Mouse (Mus musculus) stomach, embryonic 16.5 days (tissue): Measurements from ENCODE around the gene Usp48. TPM values are rescaled to one million over a fixed set of nuclear protein-coding genes. Genes with fewer than 3 reads are reported as not detected.

Experiments
- ATAC-seq: fragments of 200-750 bp; cut with Nextera tagmentation; 2 replicates; pipeline ENCODE4 v1.8.0; 2017; ENCODE audit warnings: moderate number of reproducible peaks, moderate TSS enrichment; ENCODE audit not compliant: insufficient read depth, low FRiP score
- H3K27ac ChIP-seq: fragments of 300-500 bp; sonication (generic); 2 replicates; pipeline ENCODE4 v1.5.1; 2014; ENCODE audit warnings: low read length
- H3K27me3 ChIP-seq: fragments of 300-500 bp; sonication (generic); 2 replicates; pipeline ENCODE4 v1.6.1; 2014; ENCODE audit warnings: low read length, control low read depth, mixed read lengths; ENCODE audit not compliant: control insufficient read depth, insufficient read depth
- H3K36me3 ChIP-seq: fragments of 300-500 bp; sonication (generic); 2 replicates; pipeline ENCODE4 v1.6.1; 2014; ENCODE audit warnings: low read length; ENCODE audit not compliant: control insufficient read depth, insufficient read depth
- H3K4me1 ChIP-seq: fragments of 300-500 bp; sonication (generic); 2 replicates; pipeline ENCODE4 v1.6.1; 2014; ENCODE audit warnings: low read length, control low read depth, mixed read lengths; ENCODE audit not compliant: control insufficient read depth, insufficient read depth
- H3K4me2 ChIP-seq: fragments of 300-500 bp; sonication (generic); 2 replicates; pipeline ENCODE4 v1.6.1; 2014; ENCODE audit warnings: low read depth, low read length, mixed read lengths
- H3K4me3 ChIP-seq: fragments of 300-500 bp; sonication (generic); replicated peaks from 2 replicates; pipeline ENCODE4 v1.5.1; 2014; ENCODE audit warnings: mild to moderate bottlenecking, low read length
- H3K9ac ChIP-seq: fragments of 300-500 bp; sonication (generic); 2 replicates; pipeline ENCODE4 v1.6.1; 2014; ENCODE audit warnings: low read length
- H3K9me3 ChIP-seq: fragments of 300-500 bp; sonication (generic); replicated peaks from 2 replicates; pipeline ENCODE4 v1.6.1; 2016; ENCODE audit warnings: low read length, control low read depth; ENCODE audit not compliant: control insufficient read depth
- WGBS: fragments of 180-500 bp; shearing (Covaris S2); extraction: QIAGEN DNeasy Blood & Tissue Kit; methylation state at CpG from one replicate; pipeline ENCODE4 v1.1.7; 2014; 5-methylcytosine and 5-hydroxymethylcytosine counted together
- polyA plus RNA-seq: library from polyadenylated mRNA; unstranded; fragments of >200 nt; fragmentation: Nextera tagmentation; extraction: Ambion mirVana; gene quantifications from 2 replicates; pipeline ENCODE4 v1.2.1, GENCODE M21; 2015

Gene Usp48
- polyA plus RNA-seq, 1 experiment from 2014 or later: 58.3 TPM

- Histone ChIP-seq H3K9me3 (no peaks in the 10 kb centered on the region), H3K4me3 (no peak overlapping the region), H3K27ac (no peak overlapping the region), H3K27me3 (no peaks in the 10 kb centered on the region), H3K4me1 (no peaks in the 10 kb centered on the region), H3K4me2 (no peak overlapping the region), H3K9ac (no peak overlapping the region), H3K36me3 (no peaks in the 10 kb centered on the region)
- ATAC-seq: no peak
- 63% methylated on average over 13 of the region's 13 CpGs for WGBS
Measured at GRCm38 (mm10) chr4:137671711-137672500, 78.4 kb downstream of the Usp48 start.

- peaks cover 2% of the 10 kb centered on the region; the same call in 1 of the 2 replicates for H3K27me3 ChIP-seq
- H3K36me3 ChIP-seq: no peaks in the 10 kb centered on the region
- no peak for ATAC-seq
- no peak overlapping the region for H3K4me3 ChIP-seq
- H3K27ac ChIP-seq: no peak overlapping the region
- H3K4me1 ChIP-seq: no peaks in the 10 kb centered on the region
- no peak overlapping the region for H3K4me2 ChIP-seq
- 71% methylated on average over 7 of the region's 7 CpGs for WGBS
- H3K9me3 ChIP-seq: no peaks in the 10 kb centered on the region
- no peak overlapping the region for H3K9ac ChIP-seq
Measured at GRCm38 (mm10) chr4:137675566-137675965, 82.0 kb downstream of the Usp48 start.

GRCm38 (mm10) chr4:137676057-137676456, 82.5 kb downstream of the Usp48 start:
- WGBS: 6% methylated on average over 11 of the region's 11 CpGs
- Histone ChIP-seq H3K4me1 (peaks cover 2% of the 10 kb centered on the region; the same call in 1 of the 2 replicates), H3K27me3 (peaks cover 6% of the 10 kb centered on the region; the same call in 1 of the 2 replicates), H3K4me3 (no peak overlapping the region), H3K27ac (no peak overlapping the region), H3K9ac (no peak overlapping the region), H3K4me2 (no peak overlapping the region), H3K9me3 (no peaks in the 10 kb centered on the region), H3K36me3 (no peaks in the 10 kb centered on the region)
- peak; percentile 15; the same call in 1 of the 2 replicates for ATAC-seq

- Histone ChIP-seq H3K27me3 (peaks cover 14% of the 10 kb centered on the region; the same call in 1 of the 2 replicates), H3K4me3 (no peak overlapping the region), H3K4me1 (peaks cover 11% of the 10 kb centered on the region), H3K27ac (no peak overlapping the region), H3K9ac (no peak overlapping the region), H3K9me3 (no peaks in the 10 kb centered on the region), H3K36me3 (no peaks in the 10 kb centered on the region), H3K4me2 (no peak overlapping the region)
- no peak for ATAC-seq
- WGBS: 63% methylated on average over 13 of the region's 13 CpGs
Measured at GRCm38 (mm10) chr4:137676700-137677484, 83.3 kb downstream of the Usp48 start.

- no peaks in the 10 kb centered on the region for H3K36me3 ChIP-seq
- H3K27me3 ChIP-seq: peaks cover 16% of the 10 kb centered on the region
- peaks cover 12% of the 10 kb centered on the region for H3K4me1 ChIP-seq
- WGBS: 72% methylated on average over 5 of the region's 5 CpGs
- no peak overlapping the region for H3K27ac ChIP-seq
- no peak overlapping the region for H3K4me3 ChIP-seq
- no peak overlapping the region for H3K4me2 ChIP-seq
- H3K9ac ChIP-seq: no peak overlapping the region
- no peak for ATAC-seq
- no peaks in the 10 kb centered on the region for H3K9me3 ChIP-seq
Measured at GRCm38 (mm10) chr4:137677906-137678305, 84.4 kb downstream of the Usp48 start.

- 67% methylated on average over 9 of the region's 9 CpGs for WGBS
- Histone ChIP-seq H3K4me1 (peaks cover 12% of the 10 kb centered on the region), H3K27me3 (peaks cover 16% of the 10 kb centered on the region), H3K27ac (no peak overlapping the region), H3K4me3 (no peak overlapping the region), H3K36me3 (no peaks in the 10 kb centered on the region), H3K4me2 (no peak overlapping the region), H3K9me3 (no peaks in the 10 kb centered on the region), H3K9ac (no peak overlapping the region)
- ATAC-seq: no peak
Measured at GRCm38 (mm10) chr4:137678568-137678967, 85.0 kb downstream of the Usp48 start.

- H3K27ac ChIP-seq: no peak overlapping the region
- WGBS: 86% methylated on average over 2 of the region's 2 CpGs
- H3K27me3 ChIP-seq: peaks cover 16% of the 10 kb centered on the region
- H3K4me3 ChIP-seq: no peak overlapping the region
- H3K9ac ChIP-seq: no peak overlapping the region
- H3K4me1 ChIP-seq: peaks cover 14% of the 10 kb centered on the region
- no peaks in the 10 kb centered on the region for H3K36me3 ChIP-seq
- ATAC-seq: no peak
- no peak overlapping the region for H3K4me2 ChIP-seq
- H3K9me3 ChIP-seq: no peaks in the 10 kb centered on the region
Measured at GRCm38 (mm10) chr4:137679979-137680550, 86.5 kb downstream of the Usp48 start.

- H3K4me3 ChIP-seq: no peak overlapping the region
- H3K4me2 ChIP-seq: peak overlapping the region; percentile 56; the same call in 1 of the 2 replicates
- ATAC-seq: no peak
- no peaks in the 10 kb centered on the region for H3K9me3 ChIP-seq
- 46% methylated on average over 7 of the region's 7 CpGs for WGBS
- H3K9ac ChIP-seq: peak overlapping the region; percentile 10; the same call in 1 of the 2 replicates
- H3K27me3 ChIP-seq: peaks cover 16% of the 10 kb centered on the region
- peaks cover 15% of the 10 kb centered on the region for H3K4me1 ChIP-seq
- H3K27ac ChIP-seq: no peak overlapping the region
- H3K36me3 ChIP-seq: no peaks in the 10 kb centered on the region
Measured at GRCm38 (mm10) chr4:137680721-137681120, 87.2 kb downstream of the Usp48 start.
